Mouse (Mus musculus): ENCODE data around the gene Gm21985. TPM values are rescaled to one million over a fixed set of nuclear protein-coding genes. Genes with fewer than 3 reads are reported as not detected.

Gene Gm21985
- total and polyA plus RNA-seq, 3 experiments = 0.51 TPM; not detected in 2

GRCm38 (mm10) chr2:112430403-112430802, 164.3 kb downstream of the Gm21985 start:
- dilution Hi-C loops (cut with MboI; ENCODE audit: extremely low pct_ligation_motif_present, extremely low pct_unique_long_range_greater_than_20kb, low sequenced_read_pairs) = no loop called here
- Histone ChIP-seq H3K4me3 (replicated peaks in 1 of 3; ENCODE audit: low read depth in 2 of 3, low read length in 2 of 3, poor library complexity in 1 of 3) (no peak overlapping the region), H3K9ac (ENCODE audit: insufficient read depth, low read depth) (no peak overlapping the region), H3K4me1 (ENCODE audit: control insufficient read depth in 1 of 2, insufficient read depth in 2 of 2) (peaks cover 0 to 14% of the 10 kb centered on the region in 2 experiments; a peak in 2 of 4 replicates), H3K27me3 (replicated peaks) (no peaks in the 10 kb centered on the region), H3K4me2 (ENCODE audit: insufficient read depth, low read depth, poor library complexity, severe bottlenecking) (no peak overlapping the region), H3K36me3 (replicated peaks in 1 of 2; ENCODE audit: control insufficient read depth in 1 of 2, insufficient read depth in 1 of 2, low read length in 1 of 2) (no peaks in the 10 kb centered on the region), H3K9me3 (replicated peaks; ENCODE audit: low read length) (no peaks in the 10 kb centered on the region), H3K27ac (ENCODE audit: insufficient read depth, low read depth) (no peak overlapping the region), H3K79me2 (replicated peaks; ENCODE audit: control insufficient read depth, extremely low read depth, insufficient read depth, poor library complexity, severe bottlenecking) (no peaks in the 10 kb centered on the region)
- DNase-seq (ENCODE audit: extremely low read depth) = no peak
- TF ChIP-seq CHD1 (IDR thresholded peaks at IDR 0.05; ENCODE audit: low read depth, low read length) (no peak), MAZ (IDR thresholded peaks at IDR 0.05; ENCODE audit: low read depth, low read length) (no peak)
- in situ Hi-C loops (cut with MboI; ENCODE audit: low pct_ligation_motif_present, low pct_unique_long_range_greater_than_20kb, low sequenced_read_pairs) = no loop called here

GRCm38 (mm10) chr2:112432523-112432922, 166.4 kb downstream of the Gm21985 start:
- Histone ChIP-seq H3K27me3 (replicated peaks) (no peaks in the 10 kb centered on the region), H3K9me3 (replicated peaks; ENCODE audit: low read length) (no peaks in the 10 kb centered on the region), H3K36me3 (replicated peaks in 1 of 2; ENCODE audit: control insufficient read depth in 1 of 2, insufficient read depth in 1 of 2, low read length in 1 of 2) (no peaks in the 10 kb centered on the region), H3K4me3 (replicated peaks in 1 of 3; ENCODE audit: low read depth in 2 of 3, low read length in 2 of 3, poor library complexity in 1 of 3) (no peak overlapping the region), H3K4me1 (ENCODE audit: control insufficient read depth in 1 of 2, insufficient read depth in 2 of 2) (peaks cover 0 to 18% of the 10 kb centered on the region in 2 experiments; a peak in 2 of 4 replicates), H3K4me2 (ENCODE audit: insufficient read depth, low read depth, poor library complexity, severe bottlenecking) (no peak overlapping the region), H3K79me2 (replicated peaks; ENCODE audit: control insufficient read depth, extremely low read depth, insufficient read depth, poor library complexity, severe bottlenecking) (no peaks in the 10 kb centered on the region), H3K9ac (ENCODE audit: insufficient read depth, low read depth) (no peak overlapping the region), H3K27ac (ENCODE audit: insufficient read depth, low read depth) (no peak overlapping the region)
- in situ Hi-C loops (cut with MboI; ENCODE audit: low pct_ligation_motif_present, low pct_unique_long_range_greater_than_20kb, low sequenced_read_pairs) = no loop called here
- no peak for DNase-seq (ENCODE audit: extremely low read depth)
- dilution Hi-C loops (cut with MboI; ENCODE audit: extremely low pct_ligation_motif_present, extremely low pct_unique_long_range_greater_than_20kb, low sequenced_read_pairs) = no loop called here
- TF ChIP-seq ZKSCAN1 (IDR thresholded peaks at IDR 0.05; ENCODE audit: borderline replicate concordance, low read depth, low read length) (no peak), KAT2A (IDR thresholded peaks at IDR 0.05; ENCODE audit: insufficient replicate concordance, low read length) (no peak), NRF1 (IDR thresholded peaks at IDR 0.05; ENCODE audit: low read depth, low read length) (no peak), JUN (IDR thresholded peaks at IDR 0.05; ENCODE audit: insufficient read depth, low read depth, low read length) (no peak), MAFK (IDR thresholded peaks at IDR 0.05; ENCODE audit: insufficient replicate concordance, low read length) (no peak), ZMIZ1 (IDR thresholded peaks at IDR 0.05; ENCODE audit: low read depth, low read length) (no peak), BHLHE40 (IDR thresholded peaks at IDR 0.05; ENCODE audit: low read depth, low read length) (no peak), E2F4 (IDR thresholded peaks at IDR 0.05; ENCODE audit: insufficient replicate concordance, low read depth, low read length) (no peak), CHD1 (IDR thresholded peaks at IDR 0.05; ENCODE audit: low read depth, low read length) (no peak), HCFC1 (IDR thresholded peaks at IDR 0.05; ENCODE audit: low read depth, low read length) (no peak), MYC (IDR thresholded peaks at IDR 0.05; ENCODE audit: low read depth, low read length) (no peak), ETS1 (conservative IDR thresholded peaks at IDR 0.05; ENCODE audit: low read depth, low read length) (no peak), ZNF384 (IDR thresholded peaks at IDR 0.05; ENCODE audit: low read depth, low read length) (no peak), ZC3H11A (IDR thresholded peaks at IDR 0.05; ENCODE audit: low read depth, low read length) (no peak), NELFE (IDR thresholded peaks at IDR 0.05; ENCODE audit: low read depth, low read length) (no peak), SMC3 (IDR thresholded peaks at IDR 0.05; ENCODE audit: low read depth, low read length) (no peak), TCF12 (IDR thresholded peaks at IDR 0.05; ENCODE audit: low read depth, low read length) (no peak), IRF4 (IDR thresholded peaks at IDR 0.05; ENCODE audit: low read depth, low read length) (no peak)
